Mouse (Mus musculus): ENCODE data around the gene Dclk1. TPM values are rescaled to one million over a fixed set of nuclear protein-coding genes. Genes with fewer than 3 reads are reported as not detected.

Gene Dclk1
- total RNA-seq, 2 experiments from 2014 or later: 794 to 803 TPM

DNA sequence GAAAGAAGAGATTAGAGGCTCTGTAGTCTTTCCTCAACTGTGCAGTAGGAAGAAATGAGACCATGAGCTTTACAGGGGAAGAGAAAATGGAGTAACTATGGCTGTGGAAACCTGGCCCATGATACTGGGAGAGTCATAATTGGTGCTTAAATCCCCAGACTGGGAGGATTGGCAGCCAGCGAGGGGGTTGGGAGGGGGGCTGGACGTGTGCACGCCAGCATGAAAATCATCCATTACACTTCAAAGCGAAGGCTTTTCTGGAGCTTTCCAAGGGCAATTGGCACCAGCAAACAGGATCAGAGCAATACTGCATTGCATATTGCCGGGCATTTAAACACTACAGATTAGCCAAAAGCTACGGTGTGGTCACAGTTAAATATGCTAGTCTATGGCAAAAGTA lies 313.7 kb downstream of the Dclk1 start:
- intact Hi-C loops (cut with DNase I): no loop called here
- peak; percentile 32 for DNase-seq

DNA sequence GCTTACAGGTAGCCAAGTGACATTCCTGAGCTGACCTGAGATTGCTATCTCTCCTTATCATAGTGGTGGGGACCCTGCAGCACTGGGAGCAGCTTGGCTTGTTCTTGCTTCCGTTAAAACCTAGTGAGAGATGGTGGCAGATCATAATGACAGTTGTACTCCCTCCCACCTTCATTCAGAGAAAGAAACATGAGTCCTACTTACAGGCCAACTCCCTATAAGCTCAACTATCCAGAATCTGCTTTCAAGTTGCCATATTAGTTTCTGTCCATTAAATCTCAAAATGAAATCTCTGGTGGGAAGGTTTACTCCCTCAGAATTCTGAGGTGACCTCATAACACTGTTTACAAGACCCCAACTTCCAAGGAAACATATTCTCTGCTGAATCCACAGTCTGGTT lies 316.4 kb downstream of the Dclk1 start:
- intact Hi-C loops (cut with DNase I): no loop called here
- no peak for DNase-seq

DNA sequence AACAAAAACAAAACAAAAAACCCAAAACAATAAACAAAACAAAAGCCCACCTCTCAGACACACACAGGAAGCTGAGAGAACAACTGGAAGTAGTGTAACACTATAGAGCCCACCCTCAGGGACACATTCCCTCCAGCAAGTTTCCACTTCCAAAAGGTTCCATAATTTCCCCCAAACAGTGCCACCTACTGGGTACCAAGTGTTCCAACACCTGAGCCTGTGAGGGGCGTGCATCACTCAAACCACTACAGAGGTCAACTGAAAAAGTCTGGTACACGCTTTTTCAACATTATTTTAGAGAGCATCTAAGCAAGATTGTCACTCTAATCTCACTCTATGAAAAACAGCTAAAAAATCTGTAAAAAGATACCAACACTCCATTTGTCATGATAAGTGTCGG lies 325.3 kb downstream of the Dclk1 start:
- DNase-seq: no peak
- intact Hi-C loops (cut with DNase I): no loop called here

DNA sequence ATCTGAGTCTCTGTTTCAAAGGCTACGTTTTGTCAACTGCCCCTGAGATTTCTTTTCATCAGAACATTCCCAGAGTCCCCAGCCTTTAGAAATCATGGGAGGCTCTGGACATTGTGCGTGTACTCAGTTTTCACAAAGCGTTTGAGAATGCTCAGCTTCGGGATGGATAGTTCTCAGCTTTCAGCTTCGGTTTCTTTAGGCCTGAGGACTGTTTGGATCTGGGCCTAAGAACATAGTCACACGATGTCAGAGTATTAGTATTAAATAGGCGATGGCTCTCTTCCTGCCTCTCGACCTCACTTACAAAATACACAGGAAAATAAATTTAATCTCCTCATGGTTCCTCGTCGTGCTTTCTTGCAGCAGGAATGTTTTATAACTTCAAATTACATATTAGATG lies 327.4 kb downstream of the Dclk1 start:
- no peak for DNase-seq
- intact Hi-C loops (cut with DNase I): no loop called here

DNA sequence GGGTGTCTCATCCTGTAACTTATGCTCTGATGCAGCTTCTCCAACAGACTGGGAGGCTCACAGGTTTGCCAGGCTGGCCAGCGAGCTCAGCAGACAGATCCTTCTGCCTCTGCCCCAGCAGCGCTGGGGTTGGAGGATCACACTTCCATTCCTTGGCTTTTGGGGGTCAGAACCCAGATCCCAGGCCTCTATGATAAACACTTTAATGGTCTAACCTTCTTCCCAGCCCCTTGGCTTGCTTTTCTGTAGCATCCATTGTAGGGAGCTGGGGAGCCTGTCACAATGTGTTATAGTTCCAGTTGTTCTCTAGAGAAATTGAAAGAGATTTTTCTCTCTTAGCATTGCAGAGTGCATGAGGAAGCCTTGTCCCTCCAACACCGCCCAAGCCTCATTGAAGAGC lies 328.9 kb downstream of the Dclk1 start:
- intact Hi-C loops (cut with DNase I): no loop called here
- DNase-seq: no peak

DNA sequence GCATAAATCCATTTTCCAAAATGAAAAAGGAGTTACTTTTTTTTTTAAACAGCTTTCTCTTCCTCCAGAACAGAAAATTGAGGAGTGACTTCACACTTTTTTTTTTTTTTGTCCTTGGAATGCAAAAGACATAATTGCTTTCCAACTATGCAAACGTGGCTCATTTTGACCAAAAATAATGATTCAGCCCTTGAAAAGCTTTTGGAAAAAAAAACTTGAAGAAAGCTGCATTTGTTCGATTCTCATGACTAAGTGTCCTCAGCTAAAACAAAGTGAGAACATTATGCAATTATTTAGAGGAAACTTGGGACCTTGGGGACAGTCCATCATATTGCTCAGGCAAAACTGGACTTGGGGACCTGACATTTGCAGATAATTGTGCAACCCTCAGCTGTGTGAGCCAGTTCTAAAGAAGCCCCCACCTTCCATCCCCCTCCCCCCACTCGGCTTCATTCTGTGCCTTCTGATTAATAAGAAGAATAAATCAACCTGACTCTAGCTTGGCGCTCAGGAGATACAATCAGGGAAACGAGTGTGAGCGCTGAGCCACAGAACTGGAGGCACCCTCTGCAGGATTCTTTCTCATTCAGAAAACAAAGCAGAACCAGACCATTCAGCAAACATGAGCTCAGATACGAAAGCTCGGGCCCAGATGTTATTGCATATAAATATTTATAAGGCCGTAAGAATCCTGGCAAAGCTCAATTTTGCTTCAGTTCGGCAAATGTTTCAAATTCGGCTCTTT lies 329.6 kb downstream of the Dclk1 start:
- intact Hi-C loops (cut with DNase I): no loop called here
- DNase-seq: no peak

DNA sequence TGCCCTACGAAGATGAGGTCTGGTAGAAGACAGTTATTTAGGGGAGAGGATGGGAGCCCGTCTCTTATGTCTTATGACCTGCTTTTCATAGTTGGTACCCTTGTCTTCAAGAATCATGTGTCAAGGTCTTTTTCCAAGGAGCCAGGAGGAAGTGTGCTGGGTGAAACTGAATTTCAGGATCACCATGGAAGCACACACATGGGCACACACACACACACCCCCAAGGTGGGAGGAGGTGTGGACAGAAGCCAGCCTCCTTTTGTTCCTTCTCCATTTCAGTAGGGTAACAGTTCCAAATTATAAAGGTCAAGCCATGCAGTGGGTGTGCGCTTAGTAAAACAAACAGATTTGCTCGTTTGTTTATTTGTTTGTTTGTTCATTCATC lies 330.1 kb downstream of the Dclk1 start:
- intact Hi-C loops (cut with DNase I): no loop called here
- DNase-seq: no peak

DNA sequence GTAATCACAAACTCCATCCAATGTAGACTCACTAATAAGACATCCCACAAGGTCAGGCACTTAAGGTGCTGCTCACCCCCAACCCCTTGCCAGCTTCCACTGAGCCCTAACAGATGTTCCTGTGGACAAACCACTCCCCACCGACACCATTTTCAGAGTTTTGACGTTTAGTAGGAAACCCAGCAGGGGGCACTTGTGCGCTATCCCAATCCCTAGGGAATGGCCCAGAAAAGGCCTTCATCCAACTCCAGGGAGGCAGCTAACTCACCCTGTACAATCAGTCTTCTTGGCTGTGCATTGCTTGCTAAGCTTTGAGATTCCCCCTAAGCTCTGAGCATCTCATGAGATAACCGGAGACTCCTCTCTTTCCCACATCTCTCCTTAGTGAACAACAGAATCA lies 331.8 kb downstream of the Dclk1 start:
- no peak for DNase-seq
- intact Hi-C loops (cut with DNase I): no loop called here

DNA sequence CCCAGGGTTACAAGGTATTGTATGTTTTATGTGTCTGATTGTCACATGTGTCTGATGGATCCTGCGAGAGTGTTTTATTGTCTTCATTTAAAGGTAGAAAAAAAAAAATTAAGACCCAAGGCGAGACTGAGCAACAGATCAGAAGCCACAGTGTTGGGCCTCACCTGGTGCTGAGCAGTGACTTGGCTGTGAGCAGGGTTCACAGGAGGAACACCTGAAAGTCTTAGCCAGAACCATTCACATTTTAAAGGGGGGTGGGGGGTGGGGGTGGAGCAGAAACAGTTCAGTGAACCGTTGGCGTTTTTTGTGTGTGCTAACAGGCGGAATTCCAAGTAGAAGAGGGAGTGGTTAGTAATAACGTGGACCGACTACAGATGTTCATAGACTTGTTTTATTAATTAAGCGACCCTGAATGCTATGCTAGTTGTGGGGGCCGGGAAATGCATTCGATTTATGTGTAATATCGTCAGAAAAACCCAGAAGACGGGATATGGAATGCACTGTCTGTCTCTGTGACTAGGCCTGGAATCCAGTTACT lies 345.3 kb downstream of the Dclk1 start:
- intact Hi-C loops (cut with DNase I): no loop called here

DNA sequence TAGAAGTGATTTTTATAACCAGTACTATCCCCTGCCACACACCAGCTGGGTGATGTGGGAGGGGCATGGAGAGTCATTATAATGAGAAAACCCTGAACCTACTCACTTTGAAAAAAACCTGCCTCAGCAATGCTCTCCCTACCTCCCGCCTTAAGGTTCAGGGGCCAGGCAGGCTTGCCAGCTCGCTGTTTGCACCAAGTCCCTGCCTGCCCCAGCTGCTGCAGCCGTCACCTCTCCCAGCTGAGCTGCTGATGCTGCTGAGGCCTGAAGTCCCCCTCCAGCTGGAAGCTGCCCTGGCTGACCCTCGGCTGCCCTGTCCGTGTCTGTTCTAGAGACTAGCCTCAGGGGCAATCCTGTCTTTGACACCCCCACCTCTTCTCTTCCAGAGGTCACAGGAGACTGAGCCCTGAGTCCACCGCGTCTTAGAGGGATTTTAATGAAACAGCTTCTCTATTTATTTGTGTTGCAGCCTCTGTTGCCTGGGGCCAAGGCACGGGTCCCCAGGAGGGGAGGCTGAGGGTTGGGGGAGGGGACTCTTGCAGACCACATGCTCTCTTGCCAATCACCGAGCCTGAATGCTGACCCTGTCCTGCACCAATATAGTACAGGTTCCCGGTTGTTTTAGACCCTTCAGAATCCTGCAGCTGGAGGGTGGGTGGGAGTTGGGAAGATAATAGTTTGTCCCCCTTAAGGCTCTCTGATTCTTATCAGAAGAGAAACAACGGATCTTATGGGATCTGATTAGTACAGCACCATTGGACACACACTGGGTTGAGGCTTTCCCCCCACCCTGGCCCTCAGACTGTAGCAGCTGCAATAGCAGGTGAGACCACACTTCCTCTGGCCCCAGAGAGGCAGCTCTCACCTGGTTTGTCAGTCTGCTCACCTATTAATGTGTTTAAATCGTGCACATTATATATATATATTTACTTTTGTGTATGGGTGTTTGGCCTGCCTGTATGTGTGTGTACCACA lies 346.1 kb downstream of the Dclk1 start:
- DNase-seq: no peak
- intact Hi-C loops (cut with DNase I): no loop called here

More for the DNA sequence above, 345.3 kb downstream of the Dclk1 start:
- no peak for DNase-seq

Other genes starting within 250 kb of the Dclk1 start
- gene Ccna1, start 186.9 kb upstream of the Dclk1 start, total RNA-seq (2021): 1 to 10 TPM; 2.4 to 3.1 TPM
- 10 to 100 TPM; 14.5 to 15.1 TPM for gene Spg20, start 130.3 kb upstream of the Dclk1 start, total RNA-seq (2021)
- gene Ccdc169, start 105.0 kb upstream of the Dclk1 start, total RNA-seq (2021): under 1 TPM; 0.22 to 0.44 TPM
- gene Sohlh2, start 60.3 kb upstream of the Dclk1 start, total RNA-seq (2021): not detected
- gene Gm21954, start 229.8 kb downstream of the Dclk1 start, total RNA-seq (2021): not detected